Mouse (Mus musculus): ENCODE results near the gene Dhx30.

GRCm38 (mm10) chr9:110097791-110098190 is 19.8 kb downstream of the Dhx30 start:
- TF ChIP-seq CTCF (IDR thresholded peaks at IDR 0.05; ENCODE audit: extremely low read depth, insufficient read length, insufficient replicate concordance, low read depth, low read length) (no peak), POLR2A (IDR thresholded peaks at IDR 0.05; ENCODE audit: low read depth, low read length) (no peak)

Measured in small intestine, adult 2 months (tissue).